Mouse (Mus musculus) embryo, embryonic 11.5 days (tissue): ENCODE measurements around the gene Tnfsf18.

Experiments
- DNase-seq: peaks from one replicate; pipeline ENCODE4 v3.0.0-alpha.2; 2012; ENCODE audit warnings: low read depth, low spot score

Gene Tnfsf18

GRCm38 (mm10) chr1:161494343-161494742, at the start of gene Tnfsf18:
Gene Tnfsf18, plus strand, starts transcription at chr1:161494655.
- peak; percentile 16 for DNase-seq

- no peak for DNase-seq
These were observed 49.6 kb upstream of the Tnfsf18 start for GRCm38 (mm10) chr1:161444858-161445257.

GRCm38 (mm10) chr1:161451683-161452245, 42.7 kb upstream of the Tnfsf18 start:
- DNase-seq, result no peak

- no peak for DNase-seq
These were observed 42.2 kb upstream of the Tnfsf18 start for GRCm38 (mm10) chr1:161452250-161452649.

GRCm38 (mm10) chr1:161463388-161464085, 30.9 kb upstream of the Tnfsf18 start:
- no peak for DNase-seq

GRCm38 (mm10) chr1:161477221-161477620, 17.2 kb upstream of the Tnfsf18 start:
- DNase-seq, result no peak

GRCm38 (mm10) chr1:161479854-161480253, 14.6 kb upstream of the Tnfsf18 start:
- no peak for DNase-seq

- no peak for DNase-seq
These were observed 12.2 kb upstream of the Tnfsf18 start for GRCm38 (mm10) chr1:161482211-161482610.

- no peak for DNase-seq
These were observed 7.4 kb upstream of the Tnfsf18 start for GRCm38 (mm10) chr1:161487069-161487468.

- no peak for DNase-seq
These were observed 2.7 kb upstream of the Tnfsf18 start for GRCm38 (mm10) chr1:161491766-161492165.

- no peak for DNase-seq
These were observed 2.6 kb downstream of the Tnfsf18 start for GRCm38 (mm10) chr1:161496866-161497645.

GRCm38 (mm10) chr1:161500114-161500810, 5.8 kb downstream of the Tnfsf18 start:
- no peak for DNase-seq

- no peak for DNase-seq
These were observed 6.3 kb downstream of the Tnfsf18 start for GRCm38 (mm10) chr1:161500811-161501146.

- no peak for DNase-seq
These were observed 11.9 kb downstream of the Tnfsf18 start for GRCm38 (mm10) chr1:161506317-161506716.

- no peak for DNase-seq
These were observed 13.2 kb downstream of the Tnfsf18 start for GRCm38 (mm10) chr1:161507623-161508047.

GRCm38 (mm10) chr1:161517355-161517754, 22.9 kb downstream of the Tnfsf18 start:
- DNase-seq, result no peak

- no peak for DNase-seq
These were observed 25.8 kb downstream of the Tnfsf18 start for GRCm38 (mm10) chr1:161520223-161520622.

GRCm38 (mm10) chr1:161528173-161528572, 33.7 kb downstream of the Tnfsf18 start:
- no peak for DNase-seq

- DNase-seq, result no peak
These were observed 56.2 kb downstream of the Tnfsf18 start for GRCm38 (mm10) chr1:161550596-161551095.

- no peak for DNase-seq
These were observed 57.6 kb downstream of the Tnfsf18 start for GRCm38 (mm10) chr1:161552098-161552497.
